Mouse (Mus musculus): Measurements from ENCODE around the gene Ei24.

The Ei24 gene

GRCm38 (mm10) chr9:36794487-36794886 is 2.7 kb downstream of the Ei24 start:
- no peak for DNase-seq (ENCODE audit: low spot score in 2 of 2)

- no peak for DNase-seq (ENCODE audit: low spot score in 2 of 2)
Measured at GRCm38 (mm10) chr9:36792191-36792590, 5.0 kb downstream of the Ei24 start.

GRCm38 (mm10) chr9:36783921-36784320 is 13.3 kb downstream of the Ei24 start:
- DNase-seq (ENCODE audit: low spot score in 2 of 2) = no peak

GRCm38 (mm10) chr9:36769048-36769413 is 28.2 kb downstream of the Ei24 start:
- DNase-seq (ENCODE audit: low spot score in 2 of 2) = no peak

GRCm38 (mm10) chr9:36768156-36769047 is 28.8 kb downstream of the Ei24 start:
- DNase-seq (ENCODE audit: low spot score in 2 of 2) = peak; percentile 42 to 46

GRCm38 (mm10) chr9:36767203-36768143 is 29.7 kb downstream of the Ei24 start, which contains the start of gene Stt3a:
TSS of gene Stt3a (minus strand) at chr9:36767679.
- peak; percentile 96 to 97 for DNase-seq (ENCODE audit: low spot score in 2 of 2)

GRCm38 (mm10) chr9:36764378-36764777 is 32.8 kb downstream of the Ei24 start:
- DNase-seq (ENCODE audit: low spot score in 2 of 2) = no peak
